Mouse (Mus musculus) regulatory T cell (primary cell): ENCODE results near the gene Eps8.

Source experiments
- in situ Hi-C: fragments of 300-600 bp; cut with MboI, MseI; formaldehyde crosslinking; loops from one replicate; pipeline ENCODE4 v1.15.1; 2025; ENCODE audit warnings: high pct_unique_total_duplicates

Gene Eps8

GRCm38 (mm10) chr6:137667665-137668064 lies 13.0 kb upstream of the Eps8 start:
- in situ Hi-C loops, result no loop called here

GRCm38 (mm10) chr6:137664936-137665335 lies 10.3 kb upstream of the Eps8 start:
- in situ Hi-C loops, result loop anchor here (5.0 kb wide), 1 partner anchor 213 kb away; no protein-coding TSS in a partner anchor

GRCm38 (mm10) chr6:137661583-137662365 lies 7.1 kb upstream of the Eps8 start:
- in situ Hi-C loops, result loop anchor here (5.0 kb wide), 1 partner anchor 209 kb away; no protein-coding TSS in a partner anchor

GRCm38 (mm10) chr6:137658426-137659088 lies 3.9 kb upstream of the Eps8 start:
- in situ Hi-C loops, result no loop called here

- in situ Hi-C loops, result no loop called here
Measured at GRCm38 (mm10) chr6:137657203-137657602, 2.5 kb upstream of the Eps8 start.

GRCm38 (mm10) chr6:137649528-137649927 lies 5.1 kb downstream of the Eps8 start:
- in situ Hi-C loops, result no loop called here

GRCm38 (mm10) chr6:137649068-137649480 lies 5.6 kb downstream of the Eps8 start:
- in situ Hi-C loops, result no loop called here

- in situ Hi-C loops, result no loop called here
Measured at GRCm38 (mm10) chr6:137648110-137649067, 6.3 kb downstream of the Eps8 start.

- in situ Hi-C loops, result no loop called here
Measured at GRCm38 (mm10) chr6:137647646-137648045, 7.0 kb downstream of the Eps8 start.

GRCm38 (mm10) chr6:137646726-137647125 lies 8.0 kb downstream of the Eps8 start:
- in situ Hi-C loops, result no loop called here

- in situ Hi-C loops, result no loop called here
Measured at GRCm38 (mm10) chr6:137644893-137645292, 9.8 kb downstream of the Eps8 start.

GRCm38 (mm10) chr6:137643814-137644213 lies 10.9 kb downstream of the Eps8 start:
- in situ Hi-C loops, result no loop called here

- in situ Hi-C loops, result no loop called here
Measured at GRCm38 (mm10) chr6:137641642-137642041, 13.0 kb downstream of the Eps8 start.

GRCm38 (mm10) chr6:137638834-137639567 lies 15.7 kb downstream of the Eps8 start:
- in situ Hi-C loops, result no loop called here

GRCm38 (mm10) chr6:137637443-137637842 lies 17.2 kb downstream of the Eps8 start:
- in situ Hi-C loops, result no loop called here

- in situ Hi-C loops, result no loop called here
Measured at GRCm38 (mm10) chr6:137636131-137636530, 18.5 kb downstream of the Eps8 start.

- in situ Hi-C loops, result no loop called here
Measured at GRCm38 (mm10) chr6:137633626-137634025, 21.1 kb downstream of the Eps8 start.

GRCm38 (mm10) chr6:137633121-137633520 lies 21.6 kb downstream of the Eps8 start:
- in situ Hi-C loops, result no loop called here

- in situ Hi-C loops, result no loop called here
Measured at GRCm38 (mm10) chr6:137630387-137630786, 24.3 kb downstream of the Eps8 start.

- in situ Hi-C loops, result no loop called here
Measured at GRCm38 (mm10) chr6:137629603-137630231, 25.0 kb downstream of the Eps8 start.

- in situ Hi-C loops, result no loop called here
Measured at GRCm38 (mm10) chr6:137628715-137629114, 26.0 kb downstream of the Eps8 start.
